Mouse (Mus musculus) ES-Bruce4 (cell line): ENCODE measurements around the gene Mst1. TPM values are rescaled to one million over a fixed set of nuclear protein-coding genes. Genes with fewer than 3 reads are reported as not detected.

Experiments
- H3K27ac ChIP-seq: 2 replicates; pipeline ENCODE4 v1.5.1; 2012; ENCODE audit warnings: low read length, inconsistent platforms; ENCODE audit not compliant: insufficient read depth
- H3K27me3 ChIP-seq: 2 replicates; pipeline ENCODE4 v1.6.1; 2012; ENCODE audit warnings: mild to moderate bottlenecking, low read length, inconsistent platforms; ENCODE audit not compliant: control insufficient read depth, poor library complexity, insufficient read depth, severe bottlenecking
- H3K36me3 ChIP-seq: 2 replicates; pipeline ENCODE4 v1.6.1; 2012; ENCODE audit warnings: inconsistent platforms, mild to moderate bottlenecking, low read length, moderate library complexity; ENCODE audit not compliant: control insufficient read depth, poor library complexity, insufficient read depth, severe bottlenecking
- H3K4me1 ChIP-seq: one replicate; pipeline ENCODE4 v1.8.1; 2011; ENCODE audit warnings: low read length; ENCODE audit not compliant: control insufficient read depth, insufficient read depth
- H3K4me3 ChIP-seq: 2 replicates; pipeline ENCODE4 v1.5.1; 2011; ENCODE audit warnings: low read depth, mild to moderate bottlenecking, low read length
- H3K9ac ChIP-seq: 2 replicates; pipeline ENCODE4 v1.6.1; 2012; ENCODE audit warnings: low read depth, mild to moderate bottlenecking, inconsistent platforms; ENCODE audit not compliant: poor library complexity, severe bottlenecking
- H3K9me3 ChIP-seq: replicated peaks from 2 replicates; pipeline ENCODE4 v1.6.1; 2012; ENCODE audit warnings: mild to moderate bottlenecking, low read length, inconsistent platforms; ENCODE audit not compliant: control insufficient read depth, poor library complexity, insufficient read depth, severe bottlenecking
- CTCF ChIP-seq: IDR thresholded peaks from one replicate; pipeline ENCODE4 v1.8.1; 2011; ENCODE audit warnings: low read depth, low read length
- EP300 ChIP-seq: IDR thresholded peaks from 2 replicates; pipeline ENCODE4 v1.6.1; 2011; ENCODE audit warnings: low read depth, low read length; ENCODE audit not compliant: insufficient read depth
- POLR2A ChIP-seq: IDR thresholded peaks from one replicate; pipeline ENCODE4 v1.8.1; 2011; ENCODE audit warnings: low read length; ENCODE audit not compliant: insufficient read depth
- polyA plus RNA-seq: library from polyadenylated mRNA; stranded (reverse); fragments of >200 nt; gene quantifications from 2 replicates; pipeline ENCODE4 v1.2.4, GENCODE M21; 2011; ENCODE audit warnings: low read depth; ENCODE audit not compliant: missing spikeins, insufficient read depth, insufficient read length

Gene Mst1
- polyA plus RNA-seq, 1 experiment, result 1.2 TPM

DNA sequence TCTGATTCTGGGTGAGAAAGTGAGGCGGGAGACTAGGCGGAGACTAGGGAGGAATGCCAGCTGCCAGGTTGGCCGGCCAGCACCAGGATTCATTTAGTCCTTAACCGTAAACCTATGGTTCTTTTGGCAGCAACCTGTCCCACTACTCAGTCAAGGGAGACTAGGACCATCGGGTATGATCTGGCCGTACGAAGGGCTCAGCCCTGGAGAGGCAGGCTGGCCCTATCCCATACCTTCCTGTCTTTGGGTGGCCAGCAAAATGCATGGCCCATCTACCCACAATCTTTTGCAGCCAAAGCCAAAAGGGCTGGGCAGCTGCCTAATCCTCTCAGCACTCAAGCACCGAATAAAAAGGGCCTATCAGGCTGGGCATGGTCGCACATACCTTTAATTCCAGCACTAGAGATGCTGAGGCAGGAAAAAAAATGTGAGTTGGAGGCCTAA lies 7.7 kb upstream of the Mst1 start:
- Histone ChIP-seq H3K9ac (no peak overlapping the region), H3K27ac (no peak overlapping the region)

DNA sequence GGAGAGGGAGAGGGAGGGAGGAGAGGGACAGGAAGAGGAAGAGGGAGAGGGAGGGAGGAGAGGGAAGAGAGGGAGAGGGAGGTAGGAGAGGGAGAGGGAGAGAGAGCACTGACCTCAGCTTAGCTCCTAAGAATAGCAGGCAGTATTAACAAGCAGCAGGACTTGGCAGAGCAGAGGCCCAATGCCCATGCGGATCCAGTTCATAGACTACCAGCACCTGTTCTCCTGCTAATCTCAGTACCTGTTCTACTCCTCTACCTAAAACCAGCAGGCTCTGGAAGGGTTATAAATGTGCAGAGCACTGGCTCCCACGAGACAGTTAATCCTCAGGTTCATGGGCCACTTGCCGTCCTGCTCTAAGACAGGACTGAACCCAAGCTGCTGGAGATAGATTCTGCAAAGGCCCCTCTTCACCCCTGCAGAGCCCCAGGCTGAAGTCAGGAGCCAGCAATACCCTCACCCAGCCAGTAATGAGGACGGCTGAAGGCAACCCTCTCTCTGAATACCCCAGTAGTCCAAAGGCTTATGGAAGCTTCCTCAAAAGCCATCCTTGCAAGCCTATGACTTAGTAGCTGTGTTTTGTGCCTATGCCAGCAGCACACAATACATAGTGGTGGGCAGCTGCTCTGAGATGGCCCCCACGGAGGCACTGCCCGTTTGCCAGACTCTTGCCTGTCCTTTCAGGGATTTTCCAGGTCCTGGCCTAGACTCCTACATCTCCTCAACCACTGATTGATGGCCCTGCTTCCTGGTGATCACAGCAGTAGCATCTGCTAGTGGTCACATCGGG lies 6.9 kb upstream of the Mst1 start:
- no peak overlapping the region for H3K9ac ChIP-seq
- no peak overlapping the region for H3K4me3 ChIP-seq
- H3K9me3 ChIP-seq, result no peaks in the 10 kb centered on the region
- H3K36me3 ChIP-seq, result no peaks in the 10 kb centered on the region
- H3K27ac ChIP-seq, result no peak overlapping the region
- no peak for TF ChIP-seq POLR2A
- TF ChIP-seq EP300, result no peak
- TF ChIP-seq CTCF, result no peak
- H3K4me1 ChIP-seq, result no peaks in the 10 kb centered on the region
- H3K27me3 ChIP-seq, result no peaks in the 10 kb centered on the region

More for the DNA sequence above, 7.7 kb upstream of the Mst1 start:
- no peaks in the 10 kb centered on the region for H3K27me3 ChIP-seq
- no peak overlapping the region for H3K4me3 ChIP-seq
- H3K9me3 ChIP-seq, result no peaks in the 10 kb centered on the region
- no peaks in the 10 kb centered on the region for H3K36me3 ChIP-seq
- TF ChIP-seq POLR2A, result no peak
- no peak for TF ChIP-seq CTCF
- no peak for TF ChIP-seq EP300
- no peaks in the 10 kb centered on the region for H3K4me1 ChIP-seq

DNA sequence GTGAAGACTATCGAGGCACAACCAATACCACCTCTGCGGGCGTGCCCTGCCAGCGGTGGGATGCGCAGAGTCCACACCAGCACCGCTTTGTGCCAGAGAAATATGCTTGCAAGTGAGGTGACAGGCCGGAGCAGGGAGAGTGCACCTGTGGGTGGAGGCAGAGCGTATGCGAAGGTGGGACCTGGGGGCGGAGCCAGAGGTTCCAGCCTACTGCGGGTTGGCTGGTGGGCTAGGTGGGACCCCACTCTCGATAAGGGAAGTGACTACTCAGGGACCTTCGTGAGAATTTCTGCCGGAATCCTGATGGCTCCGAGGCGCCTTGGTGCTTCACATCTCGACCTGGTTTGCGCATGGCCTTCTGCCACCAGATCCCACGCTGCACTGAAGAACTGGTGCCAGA lies 2.3 kb downstream of the Mst1 start:
- H3K27ac ChIP-seq, result no peak overlapping the region
- no peaks in the 10 kb centered on the region for H3K27me3 ChIP-seq
- TF ChIP-seq EP300, result no peak
- TF ChIP-seq CTCF, result no peak
- TF ChIP-seq POLR2A, result no peak
- H3K9ac ChIP-seq, result peak overlapping the region; percentile 4; the same call in 1 of the 2 replicates
- no peaks in the 10 kb centered on the region for H3K4me1 ChIP-seq
- H3K36me3 ChIP-seq, result peaks cover 4% of the 10 kb centered on the region; the same call in 1 of the 2 replicates
- peak overlapping the region; percentile 73 for H3K4me3 ChIP-seq
- no peaks in the 10 kb centered on the region for H3K9me3 ChIP-seq

DNA sequence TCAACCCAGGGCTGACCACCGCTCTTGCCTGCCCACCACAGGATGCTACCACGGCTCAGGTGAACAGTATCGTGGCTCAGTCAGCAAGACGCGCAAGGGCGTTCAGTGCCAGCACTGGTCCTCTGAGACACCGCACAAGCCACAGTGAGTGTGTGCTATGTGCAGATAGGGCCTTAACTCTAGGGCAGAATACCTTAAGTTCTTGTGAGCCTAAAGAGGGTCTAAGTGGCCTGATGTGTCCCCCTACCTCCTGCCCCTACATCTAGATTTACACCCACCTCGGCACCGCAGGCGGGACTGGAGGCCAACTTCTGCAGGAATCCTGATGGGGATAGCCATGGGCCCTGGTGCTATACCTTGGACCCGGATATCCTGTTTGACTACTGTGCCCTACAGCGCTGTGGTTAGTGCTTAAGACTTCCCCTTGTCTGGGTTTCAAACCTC lies 2.8 kb downstream of the Mst1 start, which contains the start of gene Rnf123:
Gene Rnf123, minus strand, starts transcription at position 359 of the 444 bp plus-strand sequence.
- H3K27me3 ChIP-seq, result no peaks in the 10 kb centered on the region
- H3K36me3 ChIP-seq, result peaks cover 4% of the 10 kb centered on the region; the same call in 1 of the 2 replicates
- H3K9me3 ChIP-seq, result no peaks in the 10 kb centered on the region
- no peak for TF ChIP-seq CTCF
- TF ChIP-seq POLR2A, result no peak
- no peak for TF ChIP-seq EP300
- H3K27ac ChIP-seq, result no peak within 1 kb of the TSS
- H3K4me3 ChIP-seq, result peak within 1 kb of the TSS; percentile 73
- H3K9ac ChIP-seq, result peak within 1 kb of the TSS; percentile 4; the same call in 1 of the 2 replicates
- no peaks in the 10 kb centered on the region for H3K4me1 ChIP-seq

DNA sequence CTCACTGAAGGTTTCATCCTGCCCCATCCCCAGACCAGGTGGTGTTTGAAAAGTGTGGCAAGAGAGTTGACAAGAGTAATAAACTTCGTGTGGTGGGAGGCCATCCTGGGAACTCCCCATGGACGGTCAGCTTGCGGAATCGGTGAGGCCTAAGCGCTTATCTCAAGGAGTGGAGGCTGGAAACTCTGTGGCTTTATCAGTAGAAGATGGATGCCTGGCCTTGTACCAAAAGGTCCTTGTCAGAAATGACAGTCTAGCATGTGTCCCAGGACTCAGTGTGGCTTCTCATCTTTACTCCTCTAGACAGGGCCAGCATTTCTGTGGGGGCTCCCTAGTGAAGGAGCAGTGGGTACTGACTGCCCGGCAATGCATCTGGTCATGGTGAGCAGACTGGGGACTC lies 3.3 kb downstream of the Mst1 start:
- H3K4me1 ChIP-seq, result no peaks in the 10 kb centered on the region
- TF ChIP-seq POLR2A (no peak), EP300 (no peak), CTCF (no peak)
- H3K27me3 ChIP-seq, result no peaks in the 10 kb centered on the region
- H3K9ac ChIP-seq, result no peak overlapping the region
- no peak overlapping the region for H3K4me3 ChIP-seq
- H3K36me3 ChIP-seq, result peaks cover 4% of the 10 kb centered on the region; the same call in 1 of the 2 replicates
- H3K27ac ChIP-seq, result no peak overlapping the region
- H3K9me3 ChIP-seq, result no peaks in the 10 kb centered on the region

DNA sequence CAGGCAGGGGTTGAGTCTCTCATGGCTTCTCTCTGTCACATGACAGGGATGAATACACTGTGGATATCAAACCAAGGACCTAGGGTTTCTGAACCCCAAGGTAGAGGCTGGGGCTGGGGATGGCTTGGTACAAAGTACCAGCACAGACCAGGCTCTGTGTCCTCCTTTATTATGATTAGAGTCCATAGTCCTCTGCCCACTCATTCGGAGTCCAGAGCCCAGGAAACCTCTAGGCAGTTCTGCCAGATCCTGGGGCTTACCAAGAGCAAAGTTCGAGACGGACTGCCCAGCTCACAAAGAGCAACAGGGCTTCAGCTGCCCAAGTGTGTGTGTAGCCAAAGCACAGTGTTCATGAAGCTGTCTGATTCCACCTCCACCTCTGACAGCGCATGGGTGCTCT lies 5.0 kb downstream of the Mst1 start:
- no peak for TF ChIP-seq EP300
- TF ChIP-seq POLR2A, result no peak
- no peak for TF ChIP-seq CTCF
- Histone ChIP-seq H3K9ac (no peak overlapping the region), H3K27ac (no peak overlapping the region), H3K4me3 (no peak overlapping the region), H3K4me1 (no peaks in the 10 kb centered on the region), H3K36me3 (peaks cover 4% of the 10 kb centered on the region; the same call in 1 of the 2 replicates), H3K27me3 (no peaks in the 10 kb centered on the region), H3K9me3 (no peaks in the 10 kb centered on the region)
